Mouse (Mus musculus) C2C12 (cell line): ENCODE results near the gene Smpd4.

Experiments
- CEBPB ChIP-seq: IDR thresholded peaks from one replicate; pipeline ENCODE4 v1.6.1; 2011; ENCODE audit warnings: low read depth, mild to moderate bottlenecking, control low read depth, moderate library complexity
- CTCF ChIP-seq: IDR thresholded peaks from one replicate; pipeline ENCODE4 v1.5.1; 2011; ENCODE audit not compliant: control insufficient read depth, insufficient read depth, insufficient read length
- MAX ChIP-seq: IDR thresholded peaks from one replicate; pipeline ENCODE4 v1.6.1; 2011; ENCODE audit warnings: mild to moderate bottlenecking, control low read depth
- MYOD1 ChIP-seq: IDR thresholded peaks from one replicate; pipeline ENCODE4 v1.6.1; 2011; ENCODE audit warnings: low read depth; ENCODE audit not compliant: control insufficient read depth, insufficient read length
- USF1 ChIP-seq: IDR thresholded peaks from one replicate; pipeline ENCODE4 v1.6.1; 2011; ENCODE audit warnings: low read depth, mild to moderate bottlenecking, control low read depth, moderate library complexity

GRCm38 (mm10) chr16:17653601-17654000 is 34.4 kb downstream of the Smpd4 start:
- TF ChIP-seq CTCF (no peak), MAX (no peak), USF1 (no peak), MYOD1 (no peak), CEBPB (no peak)
